Mouse (Mus musculus): ENCODE measurements around the gene Slc8a3. TPM values are rescaled to one million over a fixed set of nuclear protein-coding genes. Genes with fewer than 3 reads are reported as not detected.
"Not testable (repeated sequence)": the region's sequence is repeated elsewhere in the genome, so short reads cannot be mapped to it uniquely, and the experiment has no call there.

Gene Slc8a3
- 0.16 and 0.42 TPM in 2 replicates for polyA plus RNA-seq (2014; fragmentation: Nextera tagmentation; extraction: Ambion mirVana)

- peaks cover 4% of the 10 kb centered on the region; the same call in 1 of the 2 replicates for H3K4me1 ChIP-seq (ENCODE audit: control insufficient read depth, insufficient read depth, low read length)
- H3K9me3 ChIP-seq (replicated peaks; ENCODE audit: control insufficient read depth, low read length) = no peaks in the 10 kb centered on the region
- H3K9ac ChIP-seq (ENCODE audit: low read depth, low read length) = peak within 1 kb of the TSS; percentile 67
- H3K4me2 ChIP-seq = peak within 1 kb of the TSS; percentile 100
- H3K36me3 ChIP-seq (ENCODE audit: control insufficient read depth, insufficient read depth, low read length) = no peaks in the 10 kb centered on the region
- H3K27ac ChIP-seq (ENCODE audit: low read depth, low read length) = no peak within 1 kb of the TSS
- WGBS (ENCODE audit: insufficient replicate concordance) = 0% methylated on average over 38 of the region's 47 CpGs
- peak within 1 kb of the TSS; percentile 61 for H3K4me3 ChIP-seq (ENCODE audit: low read depth, low read length)
- ATAC-seq (replicated peaks; ENCODE audit: insufficient number of reproducible peaks, low FRiP score, low TSS enrichment) = peak; percentile 67
- H3K27me3 ChIP-seq (ENCODE audit: control insufficient read depth, insufficient read depth, low read length) = peaks cover 39% of the 10 kb centered on the region
These were observed at the start of gene Slc8a3 for GRCm38 (mm10) chr12:81332875-81333421. Gene Slc8a3, minus strand, starts transcription at chr12:81333180.

- H3K9ac ChIP-seq (ENCODE audit: low read depth, low read length); H3K4me2 ChIP-seq; H3K9me3 ChIP-seq (replicated peaks; ENCODE audit: control insufficient read depth, low read length); H3K36me3 ChIP-seq (ENCODE audit: control insufficient read depth, insufficient read depth, low read length); H3K27ac ChIP-seq (ENCODE audit: low read depth, low read length); ATAC-seq (replicated peaks; ENCODE audit: insufficient number of reproducible peaks, low FRiP score, low TSS enrichment); H3K4me3 ChIP-seq (ENCODE audit: low read depth, low read length); H3K27me3 ChIP-seq (ENCODE audit: control insufficient read depth, insufficient read depth, low read length); H3K4me1 ChIP-seq (ENCODE audit: control insufficient read depth, insufficient read depth, low read length): not testable (repeated sequence)
- 76% methylated on average over 1 of the region's 1 CpGs for WGBS (ENCODE audit: insufficient replicate concordance)
These were observed 46.4 kb upstream of the Slc8a3 start, which contains the start of gene Gm4787 for GRCm38 (mm10) chr12:81379364-81379763. Gene Gm4787, minus strand, starts transcription at chr12:81379464.

- Histone ChIP-seq H3K9me3 (replicated peaks; ENCODE audit: control insufficient read depth, low read length) (no peaks in the 10 kb centered on the region), H3K36me3 (ENCODE audit: control insufficient read depth, insufficient read depth, low read length) (no peaks in the 10 kb centered on the region), H3K4me3 (ENCODE audit: low read depth, low read length) (no peak overlapping the region), H3K27ac (ENCODE audit: low read depth, low read length) (no peak overlapping the region), H3K27me3 (ENCODE audit: control insufficient read depth, insufficient read depth, low read length) (peaks cover 39% of the 10 kb centered on the region), H3K4me2 (no peak overlapping the region; the same call in 1 of the 2 replicates), H3K9ac (ENCODE audit: low read depth, low read length) (no peak overlapping the region), H3K4me1 (ENCODE audit: control insufficient read depth, insufficient read depth, low read length) (peaks cover 4% of the 10 kb centered on the region; the same call in 1 of the 2 replicates)
- WGBS (ENCODE audit: insufficient replicate concordance) = 69% methylated on average over 5 of the region's 5 CpGs
- no peak for ATAC-seq (replicated peaks; ENCODE audit: insufficient number of reproducible peaks, low FRiP score, low TSS enrichment)
These were observed 861 bp upstream of the Slc8a3 start for GRCm38 (mm10) chr12:81333841-81334240.

- Histone ChIP-seq H3K27ac (ENCODE audit: low read depth, low read length) (no peak overlapping the region), H3K9me3 (replicated peaks; ENCODE audit: control insufficient read depth, low read length) (no peaks in the 10 kb centered on the region), H3K4me1 (ENCODE audit: control insufficient read depth, insufficient read depth, low read length) (peaks cover 4% of the 10 kb centered on the region; the same call in 1 of the 2 replicates), H3K4me3 (ENCODE audit: low read depth, low read length) (peak overlapping the region; percentile 61), H3K4me2 (peak overlapping the region; percentile 100), H3K36me3 (ENCODE audit: control insufficient read depth, insufficient read depth, low read length) (no peaks in the 10 kb centered on the region), H3K27me3 (ENCODE audit: control insufficient read depth, insufficient read depth, low read length) (peaks cover 39% of the 10 kb centered on the region), H3K9ac (ENCODE audit: low read depth, low read length) (peak overlapping the region; percentile 67)
- WGBS (ENCODE audit: insufficient replicate concordance) = 4% methylated on average over 54 of the region's 54 CpGs
- peak; percentile 18; the same call in 1 of the 2 replicates for ATAC-seq (replicated peaks; ENCODE audit: insufficient number of reproducible peaks, low FRiP score, low TSS enrichment)
These were observed 774 bp downstream of the Slc8a3 start for GRCm38 (mm10) chr12:81331937-81332874.

GRCm38 (mm10) chr12:81331046-81331638 is 1.8 kb downstream of the Slc8a3 start:
- WGBS (ENCODE audit: insufficient replicate concordance) = 40% methylated on average over 5 of the region's 5 CpGs
- H3K4me3 ChIP-seq (ENCODE audit: low read depth, low read length) = no peak overlapping the region
- no peaks in the 10 kb centered on the region for H3K36me3 ChIP-seq (ENCODE audit: control insufficient read depth, insufficient read depth, low read length)
- H3K9me3 ChIP-seq (replicated peaks; ENCODE audit: control insufficient read depth, low read length) = no peaks in the 10 kb centered on the region
- H3K4me1 ChIP-seq (ENCODE audit: control insufficient read depth, insufficient read depth, low read length) = peaks cover 4% of the 10 kb centered on the region; the same call in 1 of the 2 replicates
- H3K27ac ChIP-seq (ENCODE audit: low read depth, low read length) = no peak overlapping the region
- no peak overlapping the region for H3K9ac ChIP-seq (ENCODE audit: low read depth, low read length)
- no peak for ATAC-seq (replicated peaks; ENCODE audit: insufficient number of reproducible peaks, low FRiP score, low TSS enrichment)
- peaks cover 39% of the 10 kb centered on the region for H3K27me3 ChIP-seq (ENCODE audit: control insufficient read depth, insufficient read depth, low read length)
- no peak overlapping the region for H3K4me2 ChIP-seq

- H3K27me3 ChIP-seq (ENCODE audit: control insufficient read depth, insufficient read depth, low read length) = 0 out of 2 replicates have a peak, but pooled peaks cover 2% of the 10 kb centered on the region
- H3K27ac ChIP-seq (ENCODE audit: low read depth, low read length) = no peak overlapping the region
- H3K4me2 ChIP-seq = no peak overlapping the region
- ATAC-seq (replicated peaks; ENCODE audit: insufficient number of reproducible peaks, low FRiP score, low TSS enrichment) = no peak
- H3K9ac ChIP-seq (ENCODE audit: low read depth, low read length) = no peak overlapping the region
- H3K9me3 ChIP-seq (replicated peaks; ENCODE audit: control insufficient read depth, low read length) = no peaks in the 10 kb centered on the region
- no peaks in the 10 kb centered on the region for H3K36me3 ChIP-seq (ENCODE audit: control insufficient read depth, insufficient read depth, low read length)
- H3K4me1 ChIP-seq (ENCODE audit: control insufficient read depth, insufficient read depth, low read length) = peaks cover 8% of the 10 kb centered on the region
- no peak overlapping the region for H3K4me3 ChIP-seq (ENCODE audit: low read depth, low read length)
- 70% methylated on average over 3 of the region's 3 CpGs for WGBS (ENCODE audit: insufficient replicate concordance)
These were observed 8.0 kb downstream of the Slc8a3 start for GRCm38 (mm10) chr12:81324991-81325390.

- H3K4me1 ChIP-seq (ENCODE audit: control insufficient read depth, insufficient read depth, low read length) = peaks cover 8% of the 10 kb centered on the region
- no peaks in the 10 kb centered on the region for H3K9me3 ChIP-seq (replicated peaks; ENCODE audit: control insufficient read depth, low read length)
- no peak overlapping the region for H3K4me3 ChIP-seq (ENCODE audit: low read depth, low read length)
- no peak for ATAC-seq (replicated peaks; ENCODE audit: insufficient number of reproducible peaks, low FRiP score, low TSS enrichment)
- no peaks in the 10 kb centered on the region for H3K36me3 ChIP-seq (ENCODE audit: control insufficient read depth, insufficient read depth, low read length)
- H3K27ac ChIP-seq (ENCODE audit: low read depth, low read length) = no peak overlapping the region
- no peak overlapping the region for H3K9ac ChIP-seq (ENCODE audit: low read depth, low read length)
- no peak overlapping the region for H3K4me2 ChIP-seq
- 84% methylated on average over 3 of the region's 3 CpGs for WGBS (ENCODE audit: insufficient replicate concordance)
- no peaks in the 10 kb centered on the region for H3K27me3 ChIP-seq (ENCODE audit: control insufficient read depth, insufficient read depth, low read length)
These were observed 8.9 kb downstream of the Slc8a3 start for GRCm38 (mm10) chr12:81324116-81324515.

GRCm38 (mm10) chr12:81321021-81321420 is 12.0 kb downstream of the Slc8a3 start:
- H3K27ac ChIP-seq (ENCODE audit: low read depth, low read length) = no peak overlapping the region
- peak; percentile 46; the same call in 1 of the 2 replicates for ATAC-seq (replicated peaks; ENCODE audit: insufficient number of reproducible peaks, low FRiP score, low TSS enrichment)

More at GRCm38 (mm10) chr12:81321021-81321420, 12.0 kb downstream of the Slc8a3 start:
- peaks cover 8% of the 10 kb centered on the region for H3K4me1 ChIP-seq (ENCODE audit: control insufficient read depth, insufficient read depth, low read length)
- H3K9me3 ChIP-seq (replicated peaks; ENCODE audit: control insufficient read depth, low read length) = no peaks in the 10 kb centered on the region
- H3K9ac ChIP-seq (ENCODE audit: low read depth, low read length) = no peak overlapping the region
- H3K27me3 ChIP-seq (ENCODE audit: control insufficient read depth, insufficient read depth, low read length) = no peaks in the 10 kb centered on the region
- no peak overlapping the region for H3K4me2 ChIP-seq
- WGBS (ENCODE audit: insufficient replicate concordance) = 63% methylated on average over 1 of the region's 1 CpGs
- no peaks in the 10 kb centered on the region for H3K36me3 ChIP-seq (ENCODE audit: control insufficient read depth, insufficient read depth, low read length)
- no peak overlapping the region for H3K4me3 ChIP-seq (ENCODE audit: low read depth, low read length)
